Mouse (Mus musculus): ENCODE data around the gene Stat5b.
A peak's percentile ranks its signal among the peaks of the same experiment; 100 is the strongest.

Stat5b gene

GRCm38 (mm10) chr11:100814498-100814897, 36.0 kb downstream of the Stat5b start:
- no peak for DNase-seq (ENCODE audit: low spot score in 2 of 2)

DNA sequence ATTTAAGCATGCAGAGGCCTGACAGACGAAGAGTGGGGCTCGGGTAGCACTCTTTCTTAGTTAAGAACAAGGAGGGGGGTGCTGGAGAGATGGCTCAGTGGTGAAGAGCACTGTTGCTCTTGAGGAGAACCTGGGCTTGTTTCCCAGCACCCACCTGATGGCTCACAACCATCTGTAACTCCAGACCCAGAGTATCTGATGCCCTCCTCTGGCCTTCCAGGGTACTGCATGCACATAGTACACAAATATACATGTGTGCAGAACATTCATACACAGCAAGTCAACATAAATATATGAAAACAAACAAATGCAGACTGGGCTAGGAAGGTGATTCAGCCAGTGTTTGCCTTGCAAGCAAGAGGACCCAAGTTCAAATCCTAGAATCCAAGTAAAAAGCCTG, 39.4 kb downstream of the Stat5b start:
- no peak for DNase-seq (ENCODE audit: low spot score in 2 of 2)

GRCm38 (mm10) chr11:100810516-100810915, 40.0 kb downstream of the Stat5b start:
- DNase-seq (ENCODE audit: low spot score in 2 of 2) = no peak

DNA sequence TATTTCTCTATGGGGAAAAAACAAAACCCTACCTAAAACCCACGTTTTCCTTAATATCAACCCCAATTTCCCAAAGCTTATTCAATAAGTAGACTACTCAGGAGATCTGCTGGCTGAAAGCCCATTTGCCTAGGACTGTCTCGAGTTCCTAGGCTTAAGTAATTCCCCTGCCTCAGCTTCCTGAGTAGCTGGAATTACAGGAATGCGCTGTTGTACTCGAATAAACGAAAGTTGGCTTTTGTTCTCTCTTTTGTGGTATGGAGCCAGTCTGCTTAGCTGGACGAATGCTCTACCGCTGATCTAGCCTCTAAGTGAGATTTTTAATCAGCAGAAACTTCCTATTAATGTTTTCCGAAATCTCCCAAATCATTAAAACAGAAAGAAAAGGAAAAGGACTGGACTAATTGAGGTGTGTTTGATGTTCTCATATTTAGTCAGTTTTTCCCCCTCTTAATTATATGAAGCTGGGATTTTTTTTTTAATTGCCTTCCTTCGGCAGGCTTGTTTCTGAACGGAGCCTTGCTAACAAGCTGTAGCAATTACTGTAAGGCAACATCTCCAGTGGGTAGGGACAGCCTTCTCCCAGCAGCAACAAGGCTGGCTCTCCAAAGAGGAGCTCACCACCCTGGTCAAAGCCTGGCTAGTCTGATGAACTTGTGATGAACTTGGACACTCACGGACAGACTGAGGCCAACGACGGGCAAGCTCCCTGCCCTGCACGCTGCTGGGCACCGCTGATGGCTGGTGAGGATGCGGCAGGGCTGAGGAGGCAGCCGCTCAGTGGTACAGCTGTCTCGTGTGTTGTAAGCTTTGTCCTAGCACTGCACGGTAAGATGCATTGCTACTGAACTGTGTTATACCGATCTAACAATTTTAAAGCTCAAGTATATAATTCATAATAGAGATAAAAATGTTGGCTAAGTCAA, 43.9 kb downstream of the Stat5b start:
- DNase-seq (ENCODE audit: low spot score in 2 of 2) = no peak

DNA sequence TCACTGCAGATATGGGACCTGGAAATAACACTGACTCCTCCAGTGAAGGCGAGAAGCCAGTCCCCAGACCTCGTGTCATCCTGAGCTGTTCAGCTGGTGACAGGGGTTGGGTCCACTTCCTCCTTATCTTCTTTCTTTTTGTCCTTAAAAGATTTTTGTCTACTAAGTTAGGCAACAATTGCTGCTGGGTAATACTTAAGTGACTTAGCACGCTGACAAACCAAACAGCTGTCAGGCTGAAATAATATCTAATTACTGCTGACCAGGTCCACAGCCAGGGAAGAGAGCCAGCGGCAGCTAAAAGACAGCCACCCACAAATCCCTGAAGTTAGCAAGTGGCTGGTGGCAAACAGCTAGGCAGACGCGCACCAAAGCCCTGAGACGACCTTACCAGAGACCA, 45.0 kb downstream of the Stat5b start:
- DNase-seq (ENCODE audit: low spot score in 2 of 2) = no peak

GRCm38 (mm10) chr11:100804409-100804808, 46.1 kb downstream of the Stat5b start:
- DNase-seq (ENCODE audit: low spot score in 2 of 2) = no peak

- DNase-seq (ENCODE audit: low spot score in 2 of 2) = no peak
Measured at GRCm38 (mm10) chr11:100799426-100799825, 51.1 kb downstream of the Stat5b start.

GRCm38 (mm10) chr11:100796585-100796984, 53.9 kb downstream of the Stat5b start:
- DNase-seq (ENCODE audit: low spot score in 2 of 2) = no peak

DNA sequence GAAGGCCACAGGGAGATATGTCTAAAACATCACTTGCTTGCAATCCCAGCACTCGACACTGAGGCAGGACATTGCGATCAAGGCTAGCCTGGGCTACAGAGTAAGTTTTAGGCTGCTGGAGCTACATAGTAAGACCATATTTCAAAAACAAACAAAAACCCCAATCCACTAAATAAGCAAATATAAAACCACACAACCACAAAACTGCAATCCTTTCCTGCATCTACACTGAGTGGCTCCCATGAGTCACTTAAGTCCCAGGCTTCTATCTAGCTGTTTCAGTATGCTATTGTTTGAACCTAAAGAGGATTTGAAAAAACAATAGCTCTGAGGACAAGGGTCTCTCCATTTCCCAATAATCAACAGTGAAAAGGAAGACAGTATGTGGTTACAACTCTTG, 55.1 kb downstream of the Stat5b start:
- no peak for DNase-seq (ENCODE audit: low spot score in 2 of 2)

DNA sequence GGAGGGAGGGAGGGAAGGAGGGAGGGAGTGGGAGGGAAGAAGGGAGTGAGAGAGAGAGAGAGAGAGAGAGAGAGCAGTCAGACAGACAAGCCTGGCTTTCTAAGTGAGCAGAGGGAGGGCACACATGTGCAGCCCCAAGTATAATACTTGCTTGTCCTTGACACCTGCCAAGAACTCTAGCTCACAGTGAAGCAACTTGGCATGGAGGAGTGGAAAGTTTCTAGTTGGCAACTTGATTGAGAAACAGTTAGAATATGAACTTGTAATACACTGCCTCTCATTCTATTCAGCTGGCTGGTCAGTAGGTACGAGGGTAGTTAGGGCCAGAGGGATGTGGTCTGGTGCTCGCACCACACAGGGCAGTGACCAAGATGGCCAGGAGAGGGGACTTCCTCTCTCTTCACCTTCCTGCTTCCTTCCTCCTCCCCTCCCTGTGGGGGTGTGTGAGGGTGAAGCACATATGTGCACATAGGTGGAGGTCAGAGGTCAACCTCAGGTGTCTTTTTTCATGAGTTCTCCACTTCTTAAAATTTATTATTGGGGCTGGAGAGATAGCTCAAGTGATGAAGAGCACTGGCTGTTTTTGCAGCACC, 59.0 kb downstream of the Stat5b start:
- DNase-seq (ENCODE audit: low spot score in 2 of 2) = no peak

- DNase-seq (ENCODE audit: low spot score in 2 of 2) = peak; percentile 34 to 64
Measured at GRCm38 (mm10) chr11:100790644-100791043, 59.9 kb downstream of the Stat5b start.

DNA sequence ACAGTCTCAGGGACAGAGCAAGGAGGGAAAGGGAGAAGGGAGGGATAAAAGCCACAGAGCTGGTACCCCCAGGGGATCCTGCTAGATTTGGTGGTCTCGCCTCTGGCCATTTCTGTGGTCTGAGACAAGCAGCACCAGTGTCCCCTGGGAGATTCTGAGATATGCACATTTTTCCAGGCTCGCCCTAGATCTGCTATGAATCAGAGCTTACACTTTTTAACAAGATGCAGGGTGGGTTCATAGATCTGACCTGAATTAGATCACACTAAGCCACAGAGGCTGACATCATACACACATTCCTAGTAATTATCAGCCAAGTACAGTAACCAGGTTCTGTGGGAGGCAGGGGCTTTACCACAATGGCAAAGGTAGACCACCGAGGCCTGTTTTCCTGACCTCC, 60.8 kb downstream of the Stat5b start:
- DNase-seq (ENCODE audit: low spot score in 2 of 2) = no peak

DNA sequence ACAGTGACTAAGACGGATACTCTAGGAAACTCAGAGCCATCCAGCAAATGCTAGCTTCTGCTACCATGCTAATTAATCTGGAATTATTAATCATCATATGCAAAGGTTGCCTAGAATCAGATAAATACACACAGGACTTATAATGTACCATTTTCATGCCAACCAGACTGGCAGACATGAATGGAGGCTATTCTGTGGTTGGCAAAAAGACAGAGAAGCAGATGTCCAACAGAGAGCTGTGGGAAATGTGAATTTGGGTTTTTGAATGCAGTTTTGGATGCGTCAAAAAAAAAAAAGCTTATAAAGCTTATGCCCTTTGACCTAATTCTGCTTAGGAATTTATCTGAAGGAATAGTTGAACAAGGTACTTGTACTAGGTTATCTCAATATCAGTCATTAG, 64.8 kb downstream of the Stat5b start:
- DNase-seq (ENCODE audit: low spot score in 2 of 2) = no peak

DNA sequence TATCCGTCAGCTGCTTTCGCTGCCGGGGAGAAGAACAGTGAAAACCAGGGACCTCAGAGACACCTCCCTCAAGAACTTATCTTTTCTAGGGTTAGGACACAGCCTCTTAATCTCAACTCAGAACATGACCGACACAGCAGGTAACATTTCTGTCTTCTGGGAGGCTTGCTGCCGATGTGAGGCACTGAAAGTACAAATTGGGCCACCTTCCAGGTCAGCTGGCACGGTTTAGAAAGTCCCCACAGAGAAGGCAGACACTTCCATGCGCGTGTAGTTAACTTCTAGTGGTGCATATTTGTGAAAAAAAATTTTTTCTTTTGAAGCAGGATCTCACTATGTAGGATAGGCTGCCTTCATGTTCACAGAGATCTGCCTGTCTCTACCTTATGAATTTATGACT, 66.2 kb downstream of the Stat5b start:
- no peak for DNase-seq (ENCODE audit: low spot score in 2 of 2)

- DNase-seq (ENCODE audit: low spot score in 2 of 2) = no peak
Measured at GRCm38 (mm10) chr11:100782568-100782967, 68.0 kb downstream of the Stat5b start.

DNA sequence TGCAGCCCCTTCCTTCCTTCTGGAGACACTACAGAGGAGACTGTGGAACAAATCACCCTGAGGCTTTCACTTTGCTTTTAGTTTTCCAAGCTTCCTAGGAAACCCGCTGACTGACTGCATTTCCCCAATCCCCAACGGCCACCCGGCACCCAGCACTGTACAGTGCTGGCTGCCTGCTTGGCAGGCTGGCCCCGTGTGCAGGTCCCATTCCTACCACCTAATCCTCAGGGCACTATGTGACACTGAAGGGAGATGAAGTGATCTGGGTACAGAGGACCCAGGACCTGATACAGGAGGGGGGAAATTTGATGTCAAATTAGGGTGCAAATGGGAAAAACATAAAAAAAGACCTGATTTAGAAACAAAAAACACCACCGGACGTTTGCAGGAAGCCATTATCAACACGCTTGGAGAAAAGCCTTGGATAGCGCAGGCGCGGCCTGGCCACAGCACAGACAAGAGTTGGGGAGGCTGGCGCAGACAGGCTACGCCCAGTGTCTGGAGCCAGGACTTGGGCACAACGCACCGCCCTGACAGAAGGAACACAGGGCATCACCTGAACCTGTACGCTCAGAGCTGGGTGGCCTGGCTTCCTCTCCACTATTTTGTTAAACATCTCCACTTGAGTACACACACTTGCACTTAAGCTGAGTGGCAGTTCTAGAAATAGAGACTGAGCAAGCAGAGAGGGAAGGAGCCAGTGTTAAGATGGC, 68.6 kb downstream of the Stat5b start:
- no peak for DNase-seq (ENCODE audit: low spot score in 2 of 2)

DNA sequence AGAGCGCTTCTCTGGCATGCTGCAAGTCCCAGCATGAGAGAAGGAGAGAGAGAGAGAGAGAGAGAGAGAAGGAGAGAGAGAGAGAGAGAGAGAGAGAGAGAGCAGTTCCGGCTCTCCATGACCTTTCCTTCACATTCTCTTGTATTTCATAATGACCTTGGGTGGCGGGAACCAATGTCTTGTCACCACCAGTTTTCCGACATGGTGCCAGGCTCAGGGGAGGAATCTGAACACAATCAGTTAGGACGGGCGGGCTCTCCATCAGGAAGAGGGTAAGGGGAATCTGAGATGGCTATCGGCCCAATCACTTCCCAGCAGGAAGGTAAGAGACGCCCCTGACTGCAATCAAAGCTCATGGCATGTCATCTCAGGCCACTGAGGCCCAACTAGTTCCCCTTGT, 70.3 kb downstream of the Stat5b start:
- DNase-seq (ENCODE audit: low spot score in 2 of 2) = no peak

GRCm38 (mm10) chr11:100778069-100778468, 72.5 kb downstream of the Stat5b start:
- DNase-seq (ENCODE audit: low spot score in 2 of 2) = no peak

DNA sequence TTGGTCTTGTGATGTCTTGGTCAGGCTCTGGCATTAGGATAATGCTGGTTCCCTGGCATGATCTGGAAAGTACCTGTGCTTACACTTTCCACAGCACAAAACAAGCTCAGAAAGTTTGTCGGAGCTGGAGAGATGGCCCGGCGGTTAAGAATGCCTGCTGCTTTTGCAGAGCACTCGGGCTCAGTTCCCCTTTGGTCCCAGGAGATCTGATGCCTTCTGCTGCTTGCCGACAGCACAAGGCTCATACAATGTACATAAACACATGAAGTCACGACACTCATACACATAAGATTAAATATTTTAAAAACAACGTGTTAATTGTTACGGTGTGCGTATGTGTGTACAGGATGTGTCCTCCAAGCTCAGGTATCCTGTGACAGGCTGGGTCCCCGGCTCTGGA, 74.6 kb downstream of the Stat5b start:
- DNase-seq (ENCODE audit: low spot score in 2 of 2) = no peak

DNA sequence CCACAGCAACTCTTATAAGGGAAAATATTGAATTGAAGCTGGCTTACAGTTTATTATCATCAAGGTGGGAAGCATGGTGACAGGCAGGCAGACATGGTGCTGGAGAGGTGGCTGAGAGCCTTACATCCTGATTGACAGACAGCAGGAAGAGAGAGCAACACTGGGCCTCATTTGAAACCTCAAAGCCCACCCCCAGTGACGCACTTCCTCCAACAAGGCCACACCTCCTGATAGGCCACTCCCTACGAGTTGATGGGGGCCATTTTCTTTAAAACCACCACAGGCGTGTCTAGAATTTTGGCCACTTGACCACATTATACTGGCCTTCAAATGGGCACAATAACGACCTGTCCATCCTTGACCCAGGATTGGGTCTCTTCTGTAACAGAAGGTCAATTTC, 76.3 kb downstream of the Stat5b start:
- no peak for DNase-seq (ENCODE audit: low spot score in 2 of 2)

GRCm38 (mm10) chr11:100770646-100771408, 79.7 kb downstream of the Stat5b start, which contains the start of gene Ghdc:
Gene Ghdc, minus strand, starts transcription at chr11:100770957.
- DNase-seq (ENCODE audit: low spot score in 2 of 2) = peak in 1 of 2 experiments; percentile 65

DNA sequence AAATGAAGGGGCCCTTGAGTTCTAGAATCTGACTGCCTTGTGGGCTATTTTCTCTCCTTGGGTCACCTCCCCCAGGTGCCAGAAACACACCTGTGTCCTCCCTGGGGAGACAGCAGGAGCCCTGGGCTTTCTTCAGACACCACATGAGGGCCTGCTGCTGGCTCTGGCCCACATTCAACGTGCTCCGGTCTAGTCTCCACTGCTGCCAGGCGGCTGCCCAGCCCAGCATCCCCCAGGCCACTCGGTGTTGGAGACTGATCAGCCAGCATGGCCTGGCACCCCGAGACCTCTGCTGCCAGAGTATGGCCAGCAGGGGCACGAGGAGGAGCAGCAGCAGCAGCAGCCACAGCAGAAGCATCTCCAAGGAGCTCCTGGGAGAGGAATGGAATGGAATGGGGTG, 80.5 kb downstream of the Stat5b start:
- no peak for DNase-seq (ENCODE audit: low spot score in 2 of 2)

Data from frontal cortex, postnatal 10 days (tissue).